Mouse (Mus musculus): Measurements from ENCODE around the gene Rnf144a.
"Not testable (repeated sequence)": the region's sequence is repeated elsewhere in the genome, so short reads cannot be mapped to it uniquely, and the experiment has no call there.

Rnf144a gene

GRCm38 (mm10) chr12:26415104-26415771, at the start of gene Rnf144a:
Rnf144a (minus strand) TSS chr12:26415254.
- DNase-seq (ENCODE audit: low read depth, low spot score), result peak; percentile 94

GRCm38 (mm10) chr12:26460091-26460490, 45.0 kb upstream of the Rnf144a start:
- DNase-seq (ENCODE audit: low read depth, low spot score), result no peak

- DNase-seq (ENCODE audit: low read depth, low spot score), result peak; percentile 94
Measured at GRCm38 (mm10) chr12:26456028-26456698, 41.1 kb upstream of the Rnf144a start, which contains the start of gene Rsad2. Rsad2 (minus strand) TSS chr12:26456452.

- DNase-seq (ENCODE audit: low read depth, low spot score), result no peak
Measured at GRCm38 (mm10) chr12:26454682-26455081, 39.6 kb upstream of the Rnf144a start.

GRCm38 (mm10) chr12:26452951-26453350, 37.9 kb upstream of the Rnf144a start:
- DNase-seq (ENCODE audit: low read depth, low spot score), result no peak

GRCm38 (mm10) chr12:26451150-26451549, 36.1 kb upstream of the Rnf144a start:
- DNase-seq (ENCODE audit: low read depth, low spot score), result no peak

- no peak for DNase-seq (ENCODE audit: low read depth, low spot score)
Measured at GRCm38 (mm10) chr12:26449483-26449882, 34.4 kb upstream of the Rnf144a start.

- DNase-seq (ENCODE audit: low read depth, low spot score), result no peak
Measured at GRCm38 (mm10) chr12:26446377-26447045, 31.5 kb upstream of the Rnf144a start.

GRCm38 (mm10) chr12:26444511-26444910, 29.5 kb upstream of the Rnf144a start:
- no peak for DNase-seq (ENCODE audit: low read depth, low spot score)

- DNase-seq (ENCODE audit: low read depth, low spot score), result peak; percentile 75
Measured at GRCm38 (mm10) chr12:26444054-26444453, 29.0 kb upstream of the Rnf144a start.

GRCm38 (mm10) chr12:26439366-26439765, 24.3 kb upstream of the Rnf144a start:
- no peak for DNase-seq (ENCODE audit: low read depth, low spot score)

- no peak for DNase-seq (ENCODE audit: low read depth, low spot score)
Measured at GRCm38 (mm10) chr12:26437950-26438349, 22.9 kb upstream of the Rnf144a start.

- no peak for DNase-seq (ENCODE audit: low read depth, low spot score)
Measured at GRCm38 (mm10) chr12:26436334-26436733, 21.3 kb upstream of the Rnf144a start.

- not testable (repeated sequence) for DNase-seq (ENCODE audit: low read depth, low spot score)
Measured at GRCm38 (mm10) chr12:26428771-26429170, 13.7 kb upstream of the Rnf144a start.

- DNase-seq (ENCODE audit: low read depth, low spot score), result peak; percentile 79
Measured at GRCm38 (mm10) chr12:26424841-26425240, 9.8 kb upstream of the Rnf144a start.

- peak; percentile 34 for DNase-seq (ENCODE audit: low read depth, low spot score)
Measured at GRCm38 (mm10) chr12:26418322-26418721, 3.3 kb upstream of the Rnf144a start.

- DNase-seq (ENCODE audit: low read depth, low spot score), result no peak
Measured at GRCm38 (mm10) chr12:26416636-26417295, 1.7 kb upstream of the Rnf144a start.

GRCm38 (mm10) chr12:26414451-26415103, 477 bp downstream of the Rnf144a start:
- DNase-seq (ENCODE audit: low read depth, low spot score), result no peak

GRCm38 (mm10) chr12:26413961-26414411, 1.1 kb downstream of the Rnf144a start:
- DNase-seq (ENCODE audit: low read depth, low spot score), result no peak

- DNase-seq (ENCODE audit: low read depth, low spot score), result no peak
Measured at GRCm38 (mm10) chr12:26412802-26413201, 2.3 kb downstream of the Rnf144a start.

- no peak for DNase-seq (ENCODE audit: low read depth, low spot score)
Measured at GRCm38 (mm10) chr12:26411841-26412450, 3.1 kb downstream of the Rnf144a start.
